Mouse (Mus musculus): ENCODE measurements around the gene Trim8. TPM values are rescaled to one million over a fixed set of nuclear protein-coding genes. Genes with fewer than 3 reads are reported as not detected.

The Trim8 gene
- polyA plus RNA-seq, 1 experiment from 2014 or later: 31.6 TPM

- ATAC-seq (ENCODE audit: low FRiP score): no peak
- Histone ChIP-seq H3K4me3 (no peak overlapping the region), H3K27me3 (no peaks in the 10 kb centered on the region), H3K27ac (peak overlapping the region; percentile 93), H3K4me1 (replicated peaks) (peaks cover 95% of the 10 kb centered on the region), H3K4me2 (peak overlapping the region; percentile 30; the same call in 1 of the 2 replicates), H3K9me3 (no peaks in the 10 kb centered on the region), H3K36me3 (no peaks in the 10 kb centered on the region; the same call in 1 of the 2 replicates), H3K9ac (peak overlapping the region; percentile 71)
- WGBS: 7% methylated on average over 8 of the region's 8 CpGs
These were observed 29.0 kb downstream of the Trim8 start for GRCm38 (mm10) chr19:46530449-46530990.

- H3K4me3 ChIP-seq: no peak overlapping the region
- peak overlapping the region; percentile 71 for H3K9ac ChIP-seq
- peaks cover 87% of the 10 kb centered on the region for H3K4me1 ChIP-seq (replicated peaks)
- peak overlapping the region; percentile 93 for H3K27ac ChIP-seq
- H3K4me2 ChIP-seq: peak overlapping the region; percentile 30
- 5% methylated on average over 16 of the region's 16 CpGs for WGBS
- H3K27me3 ChIP-seq: no peaks in the 10 kb centered on the region
- no peak for ATAC-seq (ENCODE audit: low FRiP score)
- peaks cover 5% of the 10 kb centered on the region for H3K36me3 ChIP-seq
- no peaks in the 10 kb centered on the region for H3K9me3 ChIP-seq
These were observed 29.8 kb downstream of the Trim8 start for GRCm38 (mm10) chr19:46531071-46532030.

GRCm38 (mm10) chr19:46532031-46532688 lies 30.7 kb downstream of the Trim8 start:
- H3K9me3 ChIP-seq: no peaks in the 10 kb centered on the region
- H3K4me2 ChIP-seq: no peak overlapping the region
- H3K9ac ChIP-seq: peak overlapping the region; percentile 31; the same call in 1 of the 2 replicates
- H3K27me3 ChIP-seq: no peaks in the 10 kb centered on the region
- no peak for ATAC-seq (ENCODE audit: low FRiP score)
- H3K4me1 ChIP-seq (replicated peaks): peaks cover 79% of the 10 kb centered on the region
- H3K4me3 ChIP-seq: no peak overlapping the region
- peaks cover 9% of the 10 kb centered on the region for H3K36me3 ChIP-seq
- peak overlapping the region; percentile 93 for H3K27ac ChIP-seq
- 14% methylated on average over 10 of the region's 10 CpGs for WGBS

GRCm38 (mm10) chr19:46533066-46533465 lies 31.6 kb downstream of the Trim8 start:
- no peaks in the 10 kb centered on the region for H3K9me3 ChIP-seq
- no peak overlapping the region for H3K4me2 ChIP-seq
- no peak overlapping the region for H3K4me3 ChIP-seq
- H3K27ac ChIP-seq: peak overlapping the region; percentile 93
- WGBS: 56% methylated on average over 4 of the region's 4 CpGs
- H3K9ac ChIP-seq: peak overlapping the region; percentile 59
- no peaks in the 10 kb centered on the region for H3K27me3 ChIP-seq
- ATAC-seq (ENCODE audit: low FRiP score): no peak
- H3K36me3 ChIP-seq: peaks cover 9% of the 10 kb centered on the region
- peaks cover 70% of the 10 kb centered on the region for H3K4me1 ChIP-seq (replicated peaks)

GRCm38 (mm10) chr19:46533525-46533924 lies 32.0 kb downstream of the Trim8 start:
- ATAC-seq (ENCODE audit: low FRiP score): no peak
- 47% methylated on average over 5 of the region's 5 CpGs for WGBS
- peaks cover 65% of the 10 kb centered on the region for H3K4me1 ChIP-seq (replicated peaks)

GRCm38 (mm10) chr19:46534542-46535098 lies 33.1 kb downstream of the Trim8 start:
- WGBS: 21% methylated on average over 6 of the region's 6 CpGs
- Histone ChIP-seq H3K9ac (no peak overlapping the region), H3K36me3 (peaks cover 12% of the 10 kb centered on the region), H3K9me3 (no peaks in the 10 kb centered on the region), H3K4me3 (no peak overlapping the region), H3K4me1 (replicated peaks) (peaks cover 54% of the 10 kb centered on the region), H3K4me2 (no peak overlapping the region), H3K27ac (peak overlapping the region; percentile 8; the same call in 1 of the 2 replicates), H3K27me3 (no peaks in the 10 kb centered on the region)
- ATAC-seq (ENCODE audit: low FRiP score): no peak

More at GRCm38 (mm10) chr19:46533525-46533924, 32.0 kb downstream of the Trim8 start:
- H3K4me2 ChIP-seq: no peak overlapping the region
- H3K27me3 ChIP-seq: no peaks in the 10 kb centered on the region
- H3K27ac ChIP-seq: peak overlapping the region; percentile 93
- H3K9me3 ChIP-seq: no peaks in the 10 kb centered on the region
- peak overlapping the region; percentile 59; the same call in 1 of the 2 replicates for H3K9ac ChIP-seq
- H3K36me3 ChIP-seq: peaks cover 9% of the 10 kb centered on the region
- no peak overlapping the region for H3K4me3 ChIP-seq

GRCm38 (mm10) chr19:46537357-46537756 lies 35.9 kb downstream of the Trim8 start:
- H3K27me3 ChIP-seq: no peaks in the 10 kb centered on the region
- no peak for ATAC-seq (ENCODE audit: low FRiP score)
- no peak overlapping the region for H3K27ac ChIP-seq
- H3K4me3 ChIP-seq: no peak overlapping the region
- H3K9me3 ChIP-seq: no peaks in the 10 kb centered on the region
- no peak overlapping the region for H3K9ac ChIP-seq
- peaks cover 39% of the 10 kb centered on the region for H3K36me3 ChIP-seq
- no peak overlapping the region for H3K4me2 ChIP-seq
- peaks cover 27% of the 10 kb centered on the region for H3K4me1 ChIP-seq (replicated peaks)
- WGBS: 89% methylated on average over 9 of the region's 9 CpGs

GRCm38 (mm10) chr19:46538213-46538612 lies 36.7 kb downstream of the Trim8 start:
- no peaks in the 10 kb centered on the region for H3K9me3 ChIP-seq
- H3K4me1 ChIP-seq (replicated peaks): peaks cover 18% of the 10 kb centered on the region
- no peak for ATAC-seq (ENCODE audit: low FRiP score)
- no peak overlapping the region for H3K9ac ChIP-seq
- WGBS: 86% methylated on average over 6 of the region's 6 CpGs
- H3K36me3 ChIP-seq: peaks cover 48% of the 10 kb centered on the region
- no peak overlapping the region for H3K4me3 ChIP-seq
- H3K27ac ChIP-seq: no peak overlapping the region
- H3K4me2 ChIP-seq: no peak overlapping the region
- no peaks in the 10 kb centered on the region for H3K27me3 ChIP-seq

- H3K36me3 ChIP-seq: peaks cover 61% of the 10 kb centered on the region
- no peak overlapping the region for H3K4me2 ChIP-seq
- no peaks in the 10 kb centered on the region for H3K9me3 ChIP-seq
- WGBS: 83% methylated on average over 8 of the region's 8 CpGs
- H3K4me1 ChIP-seq (replicated peaks): peaks cover 5% of the 10 kb centered on the region; the same call in 1 of the 2 replicates
- no peak overlapping the region for H3K9ac ChIP-seq
- no peak for ATAC-seq (ENCODE audit: low FRiP score)
- H3K27ac ChIP-seq: no peak overlapping the region
- H3K4me3 ChIP-seq: no peak overlapping the region
- no peaks in the 10 kb centered on the region for H3K27me3 ChIP-seq
These were observed 41.2 kb downstream of the Trim8 start for GRCm38 (mm10) chr19:46542750-46543149.

GRCm38 (mm10) chr19:46547565-46547964 lies 46.1 kb downstream of the Trim8 start:
- no peak overlapping the region for H3K4me2 ChIP-seq
- peaks cover 12% of the 10 kb centered on the region; the same call in 1 of the 2 replicates for H3K4me1 ChIP-seq (replicated peaks)
- WGBS: 66% methylated on average over 6 of the region's 6 CpGs
- peaks cover 69% of the 10 kb centered on the region for H3K36me3 ChIP-seq
- no peak overlapping the region for H3K4me3 ChIP-seq
- ATAC-seq (ENCODE audit: low FRiP score): no peak
- no peaks in the 10 kb centered on the region for H3K9me3 ChIP-seq
- no peak overlapping the region for H3K9ac ChIP-seq
- H3K27me3 ChIP-seq: no peaks in the 10 kb centered on the region
- H3K27ac ChIP-seq: peak overlapping the region; percentile 75

- Histone ChIP-seq H3K9me3 (no peaks in the 10 kb centered on the region), H3K4me3 (no peak overlapping the region), H3K9ac (0 out of 2 replicates have a peak overlapping the region, but pooled peaks have one; percentile 35), H3K4me2 (no peak overlapping the region), H3K27me3 (no peaks in the 10 kb centered on the region), H3K36me3 (peaks cover 64% of the 10 kb centered on the region), H3K27ac (peak overlapping the region; percentile 75), H3K4me1 (replicated peaks) (peaks cover 16% of the 10 kb centered on the region; the same call in 1 of the 2 replicates)
- no peak for ATAC-seq (ENCODE audit: low FRiP score)
- WGBS: 50% methylated on average over 10 of the region's 10 CpGs
These were observed 46.6 kb downstream of the Trim8 start for GRCm38 (mm10) chr19:46548110-46548509.

- peaks cover 27% of the 10 kb centered on the region for H3K4me1 ChIP-seq (replicated peaks)
These were observed 48.9 kb downstream of the Trim8 start for GRCm38 (mm10) chr19:46550385-46550784.

More at GRCm38 (mm10) chr19:46550385-46550784, 48.9 kb downstream of the Trim8 start:
- Histone ChIP-seq H3K4me3 (no peak overlapping the region), H3K4me2 (no peak overlapping the region), H3K27me3 (no peaks in the 10 kb centered on the region), H3K9me3 (no peaks in the 10 kb centered on the region), H3K9ac (no peak overlapping the region), H3K27ac (no peak overlapping the region), H3K36me3 (peaks cover 71% of the 10 kb centered on the region)
- WGBS: 95% methylated on average over 4 of the region's 4 CpGs
- no peak; the same call in 1 of the 2 replicates for ATAC-seq (ENCODE audit: low FRiP score)
